Mouse (Mus musculus) hindbrain, embryonic 12.5 days (tissue): Measurements from ENCODE around the gene Smarce1. TPM values are rescaled to one million over a fixed set of nuclear protein-coding genes. Genes with fewer than 3 reads are reported as not detected.

Source experiments
- ATAC-seq: fragments of 200-750 bp; cut with Nextera tagmentation; 2 replicates; pipeline ENCODE4 v1.8.0; 2017; ENCODE audit warnings: moderate TSS enrichment; ENCODE audit not compliant: low FRiP score
- H3K27ac ChIP-seq: fragments of 300-500 bp; sonication (generic); 2 replicates; pipeline ENCODE4 v1.5.1; 2016; ENCODE audit warnings: mild to moderate bottlenecking
- H3K27me3 ChIP-seq: fragments of 300-500 bp; sonication (generic); 2 replicates; pipeline ENCODE4 v1.6.1; 2016; ENCODE audit warnings: mild to moderate bottlenecking
- H3K36me3 ChIP-seq: fragments of 300-500 bp; sonication (generic); 2 replicates; pipeline ENCODE4 v1.6.1; 2016; ENCODE audit warnings: mild to moderate bottlenecking
- H3K4me1 ChIP-seq: fragments of 300-500 bp; sonication (generic); 2 replicates; pipeline ENCODE4 v1.6.1; 2016
- H3K4me2 ChIP-seq: fragments of 300-500 bp; sonication (generic); replicated peaks from 2 replicates; pipeline ENCODE4 v1.6.1; 2016; ENCODE audit warnings: mild to moderate bottlenecking
- H3K4me3 ChIP-seq: fragments of 300-500 bp; sonication (generic); 2 replicates; pipeline ENCODE4 v1.5.1; 2016; ENCODE audit warnings: mild to moderate bottlenecking
- H3K9ac ChIP-seq: fragments of 300-500 bp; sonication (generic); 2 replicates; pipeline ENCODE4 v1.6.1; 2016; ENCODE audit warnings: mild to moderate bottlenecking, moderate library complexity
- H3K9me3 ChIP-seq: fragments of 300-500 bp; sonication (generic); replicated peaks from 2 replicates; pipeline ENCODE4 v1.6.1; 2016; ENCODE audit warnings: mild to moderate bottlenecking
- WGBS: fragments of 180-500 bp; shearing (Covaris S2); methylation state at CpG from one replicate; pipeline ENCODE4 v1.1.7; 2016; 5-methylcytosine and 5-hydroxymethylcytosine counted together
- polyA plus RNA-seq: library from polyadenylated mRNA; unstranded; fragments of >200 nt; fragmentation: Nextera tagmentation; extraction: Ambion mirVana; gene quantifications from 2 replicates; pipeline ENCODE4 v1.2.1, GENCODE M21; 2016

Gene Smarce1
- polyA plus RNA-seq = 366 and 375 TPM in 2 replicates

DNA sequence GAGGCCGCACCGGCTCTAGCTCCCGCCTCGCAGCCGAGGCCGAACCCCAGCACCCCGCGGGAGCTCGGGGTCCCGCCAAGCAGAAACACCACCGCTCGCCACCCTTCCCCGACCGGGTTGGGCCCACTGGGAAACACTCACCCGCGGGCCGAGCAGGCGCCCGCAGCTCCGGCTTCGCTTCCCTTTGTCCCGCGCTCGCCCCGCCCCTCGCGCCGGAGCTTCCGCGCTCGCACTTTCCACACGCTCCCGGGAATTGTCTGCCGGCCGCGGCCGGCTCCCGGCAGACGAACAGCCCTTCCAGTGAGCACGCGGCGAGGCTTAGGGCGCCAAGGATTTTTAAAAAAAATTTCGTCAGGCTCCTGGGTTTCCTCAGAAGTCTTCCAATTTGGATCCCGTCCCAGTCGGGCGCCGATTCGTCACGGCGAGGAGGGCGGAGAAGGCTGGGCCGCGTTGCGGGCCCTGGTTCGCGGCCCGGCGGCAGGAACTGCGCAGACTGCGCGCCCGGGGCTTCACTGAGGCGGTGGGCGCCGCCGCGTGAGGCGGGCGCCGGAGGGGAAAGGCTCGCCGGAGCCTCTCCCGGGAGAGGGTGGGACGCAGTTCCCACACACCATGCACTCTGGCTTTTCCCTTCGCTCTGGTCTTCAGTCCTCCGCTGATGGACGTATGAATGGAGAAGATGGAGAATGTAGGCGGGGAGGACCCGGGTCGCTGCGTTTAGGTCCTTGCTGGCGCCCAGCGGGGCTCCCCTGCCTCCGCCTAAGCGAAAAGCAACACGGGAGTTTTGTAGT lies at the start of gene Smarce1:
Gene Smarce1, minus strand, starts transcription at position 757 of the 788 bp plus-strand sequence.
- Histone ChIP-seq H3K4me1 (peaks cover 28% of the 10 kb centered on the region), H3K4me3 (peak within 1 kb of the TSS; percentile 80), H3K9me3 (no peaks in the 10 kb centered on the region), H3K27ac (peak within 1 kb of the TSS; percentile 99), H3K9ac (peak within 1 kb of the TSS; percentile 98), H3K27me3 (no peaks in the 10 kb centered on the region), H3K4me2 (peak within 1 kb of the TSS; percentile 75), H3K36me3 (peaks cover 18% of the 10 kb centered on the region)
- ATAC-seq = peak; percentile 91
- 0% methylated on average over 87 of the region's 87 CpGs for WGBS

DNA sequence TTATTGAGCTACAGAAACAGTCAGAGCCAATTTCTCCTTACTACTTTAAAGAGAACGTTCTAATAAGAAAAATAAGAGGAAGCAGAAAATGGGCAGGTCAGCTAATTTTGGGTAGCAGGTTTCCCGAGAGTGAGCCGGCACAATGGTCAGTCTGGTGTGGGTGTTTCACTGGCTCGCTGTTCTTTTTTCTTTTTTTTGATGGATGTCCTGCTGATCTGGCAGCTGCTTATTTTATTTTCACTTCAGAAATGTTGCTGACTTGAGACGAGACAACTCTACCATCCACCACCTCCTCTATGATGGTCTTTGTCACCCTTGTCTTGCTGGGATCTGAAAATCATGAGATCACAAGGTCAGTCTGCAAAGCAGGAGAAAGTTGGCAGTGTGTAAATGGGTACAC lies 49.2 kb upstream of the Smarce1 start:
- Histone ChIP-seq H3K27me3 (no peaks in the 10 kb centered on the region), H3K4me2 (no peak overlapping the region), H3K27ac (no peak overlapping the region), H3K9me3 (no peaks in the 10 kb centered on the region), H3K4me1 (no peaks in the 10 kb centered on the region), H3K9ac (no peak overlapping the region), H3K36me3 (no peaks in the 10 kb centered on the region), H3K4me3 (no peak overlapping the region)
- no peak for ATAC-seq
- WGBS = 55% methylated on average over 5 of the region's 5 CpGs

DNA sequence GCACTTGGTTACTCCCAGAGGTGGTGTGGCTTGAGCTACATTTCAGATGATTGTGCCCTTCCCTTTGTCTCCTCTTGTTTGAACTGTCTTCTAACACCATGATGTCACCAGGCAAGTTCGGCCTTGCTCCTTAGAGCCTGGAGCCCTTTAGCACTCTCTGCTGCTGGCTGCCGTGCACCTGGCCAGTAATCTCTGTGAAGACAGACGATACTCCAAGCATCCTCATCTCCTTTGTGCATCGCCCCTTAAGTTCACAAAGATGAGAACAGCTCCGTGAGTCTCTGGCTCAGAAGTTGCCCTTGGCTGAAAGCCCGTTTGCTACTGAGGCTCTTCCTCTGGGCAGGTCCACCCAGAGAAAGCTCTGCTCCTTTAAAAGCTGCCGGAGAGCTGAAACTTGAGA lies 46.0 kb upstream of the Smarce1 start:
- Histone ChIP-seq H3K4me2 (no peak overlapping the region), H3K36me3 (no peaks in the 10 kb centered on the region), H3K9me3 (no peaks in the 10 kb centered on the region), H3K27me3 (no peaks in the 10 kb centered on the region), H3K4me3 (no peak overlapping the region), H3K27ac (no peak overlapping the region), H3K9ac (no peak overlapping the region), H3K4me1 (no peaks in the 10 kb centered on the region)
- 70% methylated on average over 7 of the region's 7 CpGs for WGBS
- no peak for ATAC-seq

DNA sequence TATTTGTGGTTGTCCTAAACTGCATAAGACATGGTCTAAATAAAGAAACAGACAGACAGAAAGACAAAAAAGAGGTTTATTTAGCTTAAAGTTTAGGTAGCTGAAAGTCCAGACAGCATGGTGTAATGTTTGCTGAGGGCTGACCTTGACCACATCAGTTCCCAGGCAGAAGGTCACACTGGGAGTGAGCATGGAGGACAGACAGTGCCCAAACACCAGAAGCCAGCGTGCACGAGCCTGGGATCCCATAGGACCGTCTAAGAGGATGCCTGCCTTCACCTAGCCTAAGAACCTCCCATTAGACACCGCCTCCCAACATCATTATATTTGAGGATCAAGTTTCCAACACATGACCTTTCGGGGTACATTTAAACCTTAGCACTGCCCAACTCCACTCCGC lies 44.8 kb upstream of the Smarce1 start:
- H3K36me3 ChIP-seq = no peaks in the 10 kb centered on the region
- H3K9ac ChIP-seq = no peak overlapping the region
- no peak for ATAC-seq
- no peaks in the 10 kb centered on the region; the same call in 1 of the 2 replicates for H3K27me3 ChIP-seq
- H3K27ac ChIP-seq = no peak overlapping the region
- no peaks in the 10 kb centered on the region for H3K4me1 ChIP-seq
- H3K9me3 ChIP-seq = no peaks in the 10 kb centered on the region
- no peak overlapping the region for H3K4me3 ChIP-seq
- no peak overlapping the region for H3K4me2 ChIP-seq
- 80% methylated on average over 6 of the region's 6 CpGs for WGBS

DNA sequence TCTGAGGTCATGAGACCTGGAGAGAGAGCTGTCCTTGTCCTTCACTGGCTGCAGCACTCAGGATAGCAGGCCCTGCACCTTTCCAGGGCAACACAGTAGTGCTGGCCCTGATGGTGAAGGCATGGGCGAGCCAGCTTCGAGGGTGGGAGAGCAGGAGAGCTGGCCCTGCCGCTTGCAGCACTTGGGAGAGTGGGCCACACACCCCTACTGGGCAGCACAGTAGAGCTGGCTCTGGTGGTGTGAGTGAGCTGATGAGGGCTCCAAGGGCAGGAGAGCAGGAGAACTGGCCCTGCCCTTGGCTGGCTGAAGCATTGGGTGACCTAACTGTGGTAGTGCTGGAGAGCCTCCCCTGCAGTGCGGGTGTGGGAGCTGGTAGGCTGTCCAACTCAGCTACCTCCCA lies 41.9 kb upstream of the Smarce1 start:
- ATAC-seq = no peak

DNA sequence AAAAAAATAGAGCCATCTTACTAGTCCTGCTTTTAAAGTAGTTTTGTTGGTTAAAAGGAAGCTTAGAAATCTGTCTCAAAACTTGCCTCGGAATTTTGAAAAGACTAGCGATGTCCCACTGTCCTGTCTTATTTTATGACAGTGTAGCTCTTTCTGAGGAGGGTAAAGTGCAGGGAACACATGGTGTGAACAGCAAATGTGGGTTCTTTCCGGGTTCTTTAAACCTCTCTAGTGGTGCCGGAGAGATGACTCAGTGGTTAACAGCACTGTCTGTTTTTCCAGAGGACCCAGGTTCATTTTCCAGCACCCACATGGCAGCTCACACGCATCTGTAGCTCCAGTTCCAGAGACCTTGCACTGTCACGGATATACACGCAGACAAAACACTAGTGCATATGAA lies 38.4 kb upstream of the Smarce1 start:
- no peak for ATAC-seq
- H3K4me2 ChIP-seq = no peak overlapping the region
- H3K4me3 ChIP-seq = no peak overlapping the region
- no peaks in the 10 kb centered on the region for H3K4me1 ChIP-seq
- H3K27ac ChIP-seq = no peak overlapping the region
- H3K9me3 ChIP-seq = no peaks in the 10 kb centered on the region
- H3K36me3 ChIP-seq = no peaks in the 10 kb centered on the region
- 81% methylated on average over 7 of the region's 7 CpGs for WGBS
- no peak overlapping the region for H3K9ac ChIP-seq
- no peaks in the 10 kb centered on the region; the same call in 1 of the 2 replicates for H3K27me3 ChIP-seq

More for the DNA sequence above, 41.9 kb upstream of the Smarce1 start:
- H3K4me2 ChIP-seq = no peak overlapping the region
- H3K9me3 ChIP-seq = no peaks in the 10 kb centered on the region
- WGBS = 90% methylated on average over 4 of the region's 4 CpGs
- no peaks in the 10 kb centered on the region; the same call in 1 of the 2 replicates for H3K27me3 ChIP-seq
- no peak overlapping the region for H3K27ac ChIP-seq
- no peak overlapping the region for H3K9ac ChIP-seq
- no peak overlapping the region for H3K4me3 ChIP-seq
- no peaks in the 10 kb centered on the region for H3K4me1 ChIP-seq
- no peaks in the 10 kb centered on the region for H3K36me3 ChIP-seq

DNA sequence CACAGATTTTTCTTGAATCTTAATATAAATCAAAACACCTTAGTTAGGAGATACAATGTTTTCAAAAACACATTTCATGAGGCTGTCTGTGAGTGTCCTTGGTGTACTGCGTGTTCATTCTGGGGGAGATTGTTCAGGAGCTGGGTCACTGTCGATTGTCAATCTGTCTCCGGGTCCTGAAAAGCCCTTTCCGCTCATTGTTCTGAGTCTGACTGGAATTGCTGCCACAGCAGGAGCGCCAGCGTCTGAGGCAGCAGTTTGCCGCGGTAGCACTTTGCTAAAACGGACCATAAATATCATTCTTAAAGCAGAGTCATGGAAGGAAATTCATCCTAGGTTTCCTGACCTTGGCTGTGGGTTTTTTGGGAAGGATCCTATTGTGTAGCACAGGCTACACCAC lies 35.0 kb upstream of the Smarce1 start:
- Histone ChIP-seq H3K27me3 (no peaks in the 10 kb centered on the region; the same call in none of the 2 replicates), H3K4me1 (no peaks in the 10 kb centered on the region), H3K27ac (no peak overlapping the region), H3K4me3 (no peak overlapping the region), H3K9me3 (no peaks in the 10 kb centered on the region), H3K36me3 (no peaks in the 10 kb centered on the region), H3K4me2 (0 out of 2 replicates have a peak overlapping the region, but pooled peaks have one; percentile 13), H3K9ac (no peak overlapping the region)
- no peak for ATAC-seq
- 30% methylated on average over 9 of the region's 9 CpGs for WGBS

DNA sequence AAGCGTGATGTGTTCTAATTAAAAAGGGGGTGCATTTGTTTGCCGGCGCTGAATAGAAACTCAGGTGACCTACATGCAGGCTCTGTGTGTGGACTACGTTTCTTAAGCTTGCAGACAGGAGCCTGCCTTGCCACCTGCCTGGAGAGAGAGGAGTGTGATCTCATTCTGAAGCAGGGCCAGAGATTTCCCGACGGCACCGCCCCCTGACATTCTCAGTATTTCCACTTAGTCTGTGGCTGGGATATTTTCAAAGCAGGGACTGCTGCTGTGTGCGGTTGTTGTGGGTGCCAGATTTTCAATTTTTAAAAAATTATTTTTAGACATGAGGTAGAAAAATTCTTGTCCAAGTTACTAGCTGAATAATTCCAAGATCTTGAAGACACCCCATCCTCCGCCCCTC lies 34.4 kb upstream of the Smarce1 start:
- H3K36me3 ChIP-seq = no peaks in the 10 kb centered on the region
- no peaks in the 10 kb centered on the region for H3K9me3 ChIP-seq
- ATAC-seq = no peak
- H3K27ac ChIP-seq = no peak overlapping the region
- H3K4me3 ChIP-seq = no peak overlapping the region
- no peaks in the 10 kb centered on the region; the same call in 1 of the 2 replicates for H3K27me3 ChIP-seq
- H3K4me2 ChIP-seq = no peak overlapping the region
- H3K9ac ChIP-seq = no peak overlapping the region
- WGBS = 80% methylated on average over 9 of the region's 9 CpGs
- H3K4me1 ChIP-seq = no peaks in the 10 kb centered on the region

DNA sequence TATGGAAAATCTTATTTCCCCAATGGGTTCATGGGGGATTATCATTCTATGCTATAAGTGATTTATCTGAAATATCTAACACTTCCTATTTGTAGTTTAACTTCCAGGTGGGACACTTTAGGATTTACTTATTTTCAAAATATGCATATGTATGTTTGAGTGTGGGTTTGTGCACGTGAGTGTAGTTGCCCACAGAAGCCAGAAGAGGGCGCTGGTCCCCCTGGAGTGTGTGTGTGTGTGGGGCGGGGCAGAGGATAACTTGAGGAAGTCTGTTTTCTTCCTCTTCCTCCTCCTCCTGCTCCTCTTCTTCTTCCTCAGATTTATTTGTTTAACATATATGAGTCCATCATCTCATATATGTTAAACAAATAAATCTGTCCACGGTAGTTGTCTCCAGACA lies 25.4 kb upstream of the Smarce1 start:
- H3K9me3 ChIP-seq = no peaks in the 10 kb centered on the region
- no peak for ATAC-seq
- H3K27me3 ChIP-seq = no peaks in the 10 kb centered on the region
- no peak overlapping the region for H3K4me2 ChIP-seq
- H3K36me3 ChIP-seq = no peaks in the 10 kb centered on the region
- 77% methylated on average over 4 of the region's 4 CpGs for whole genome bisulfite sequencing
- H3K27ac ChIP-seq = no peak overlapping the region
- H3K4me1 ChIP-seq = 0 out of 2 replicates have a peak, but pooled peaks cover 2% of the 10 kb centered on the region
- H3K4me3 ChIP-seq = no peak overlapping the region
- no peak overlapping the region for H3K9ac ChIP-seq

DNA sequence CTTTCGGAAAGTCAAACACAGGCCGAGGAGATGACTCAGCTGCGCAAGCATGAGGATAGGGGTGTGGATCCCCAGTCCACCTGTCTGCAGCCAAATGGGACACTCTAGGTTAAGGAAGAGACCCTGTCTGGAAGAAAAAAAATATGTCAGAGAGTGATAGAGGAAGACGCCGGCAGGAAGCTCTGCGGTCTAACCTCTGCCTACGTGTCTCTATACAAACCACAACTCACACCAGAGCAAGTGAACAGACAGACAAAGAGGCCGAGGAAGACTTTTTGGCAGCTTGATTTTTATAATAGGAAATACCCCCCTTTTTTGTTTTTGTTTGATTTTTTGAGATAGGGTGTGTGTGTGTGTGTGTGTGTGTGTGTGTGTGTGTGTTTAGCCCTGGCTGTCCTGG lies 24.5 kb upstream of the Smarce1 start:
- 95% methylated on average over 8 of the region's 8 CpGs for WGBS
- Histone ChIP-seq H3K27me3 (no peaks in the 10 kb centered on the region), H3K4me2 (no peak overlapping the region), H3K27ac (no peak overlapping the region), H3K36me3 (no peaks in the 10 kb centered on the region), H3K4me1 (peaks cover 2% of the 10 kb centered on the region; the same call in 1 of the 2 replicates), H3K4me3 (no peak overlapping the region), H3K9me3 (no peaks in the 10 kb centered on the region), H3K9ac (no peak overlapping the region)
- no peak for ATAC-seq

DNA sequence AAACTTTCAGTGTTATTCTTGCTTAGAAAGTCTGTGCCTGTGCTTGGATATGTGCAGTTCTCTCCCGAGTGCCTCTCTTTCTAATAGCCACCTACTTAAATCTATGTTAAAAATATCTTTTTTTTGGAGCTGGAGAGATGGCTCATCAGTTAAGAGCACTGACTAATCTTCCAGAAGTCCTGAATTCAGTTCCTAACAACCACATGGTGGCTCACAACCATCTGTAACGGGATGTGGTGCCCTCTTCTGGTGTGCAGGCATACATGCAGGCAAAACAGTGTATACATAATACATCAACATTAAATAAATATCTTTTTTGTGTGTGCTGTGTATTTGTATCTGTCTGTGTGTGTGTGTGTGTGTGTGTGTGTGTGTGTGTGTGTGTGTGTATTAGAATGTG lies 23.1 kb upstream of the Smarce1 start:
- WGBS = 60% methylated on average over 2 of the region's 2 CpGs
- Histone ChIP-seq H3K36me3 (no peaks in the 10 kb centered on the region), H3K4me1 (peaks cover 5% of the 10 kb centered on the region; the same call in 1 of the 2 replicates), H3K27ac (no peak overlapping the region), H3K9ac (no peak overlapping the region), H3K4me2 (no peak overlapping the region), H3K9me3 (no peaks in the 10 kb centered on the region), H3K4me3 (no peak overlapping the region), H3K27me3 (no peaks in the 10 kb centered on the region)
- no peak for ATAC-seq

DNA sequence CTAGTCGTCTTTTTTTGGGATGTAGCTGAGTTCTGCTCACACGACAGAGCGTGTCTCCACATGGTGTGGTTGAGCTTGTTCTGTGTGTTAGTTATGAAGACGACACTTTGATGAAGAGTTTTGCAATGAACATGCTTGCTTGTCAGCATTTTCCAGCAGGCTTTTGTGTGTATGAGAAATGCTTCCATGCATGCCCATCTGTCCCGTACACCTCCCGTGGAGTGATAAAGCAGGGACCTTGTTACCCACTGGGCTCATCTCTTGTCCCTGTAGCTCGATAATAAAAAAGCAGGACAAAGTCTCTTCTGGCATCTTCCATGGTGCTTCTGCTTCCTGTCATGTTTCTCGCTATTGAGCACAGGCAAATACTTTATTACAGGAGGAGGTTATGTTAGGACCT lies 21.9 kb upstream of the Smarce1 start:
- no peak overlapping the region for H3K4me2 ChIP-seq

DNA sequence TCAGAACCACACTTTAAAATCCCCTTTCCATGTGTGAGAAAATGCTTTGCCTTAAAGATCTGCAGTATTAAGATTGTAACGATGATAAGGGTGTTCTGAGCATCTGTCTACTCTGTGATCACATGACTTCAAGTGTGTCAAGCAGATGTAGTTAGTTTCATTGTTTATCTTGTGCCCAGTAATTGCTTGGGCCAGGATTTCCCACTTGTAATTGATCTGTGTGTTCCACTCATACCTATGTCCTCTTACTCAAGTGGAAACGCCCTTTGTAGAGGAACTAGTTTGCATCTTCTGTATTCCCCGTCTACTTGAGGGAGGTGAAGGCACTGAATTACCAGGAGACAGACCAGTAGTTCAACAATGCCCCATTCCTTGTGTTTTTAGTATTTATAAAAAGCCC lies 19.8 kb upstream of the Smarce1 start:
- no peak for ATAC-seq
- Histone ChIP-seq H3K4me2 (no peak overlapping the region), H3K27ac (no peak overlapping the region), H3K36me3 (no peaks in the 10 kb centered on the region), H3K9me3 (no peaks in the 10 kb centered on the region), H3K9ac (no peak overlapping the region), H3K27me3 (no peaks in the 10 kb centered on the region), H3K4me3 (no peak overlapping the region), H3K4me1 (peaks cover 5% of the 10 kb centered on the region; the same call in 1 of the 2 replicates)
- WGBS = 74% methylated on average over 3 of the region's 3 CpGs

More for the DNA sequence above, 21.9 kb upstream of the Smarce1 start:
- no peak for ATAC-seq
- no peaks in the 10 kb centered on the region for H3K36me3 ChIP-seq
- H3K9ac ChIP-seq = no peak overlapping the region
- H3K4me3 ChIP-seq = no peak overlapping the region
- H3K27ac ChIP-seq = no peak overlapping the region
- H3K4me1 ChIP-seq = peaks cover 5% of the 10 kb centered on the region; the same call in 1 of the 2 replicates
- no peaks in the 10 kb centered on the region for H3K9me3 ChIP-seq
- 58% methylated on average over 8 of the region's 8 CpGs for WGBS
- no peaks in the 10 kb centered on the region for H3K27me3 ChIP-seq
